Mouse (Mus musculus) kidney, adult 2 months (tissue): ENCODE measurements around the gene Kif15.

ENCODE experiments used
- CTCF ChIP-seq: fragments of 200-500 bp; conservative IDR thresholded peaks from 2 replicates; pipeline ENCODE4 v1.5.1; 2011; ENCODE audit warnings: low read depth, mild to moderate bottlenecking, control low read depth, low read length, moderate library complexity, mixed read lengths; ENCODE audit not compliant: insufficient read depth, insufficient read length
- POLR2A ChIP-seq: fragments of 200-500 bp; IDR thresholded peaks from one replicate; pipeline ENCODE4 v1.6.1; 2011; ENCODE audit warnings: low read depth, low read length, control low read depth

GRCm38 (mm10) chr9:122999193-122999586 is 48.3 kb downstream of the Kif15 start:
- TF ChIP-seq POLR2A = no peak
- no peak for TF ChIP-seq CTCF
